Mouse (Mus musculus) adipocyte (in vitro differentiated cells): ENCODE results near the gene Defb26.
A peak's percentile ranks its signal among the peaks of the same experiment; 100 is the strongest.

ENCODE experiments used
- DNase-seq: peaks from one replicate; pipeline ENCODE4 v3.0.0-alpha.2; 2016; ENCODE audit warnings: low spot score

The Defb26 gene

DNA sequence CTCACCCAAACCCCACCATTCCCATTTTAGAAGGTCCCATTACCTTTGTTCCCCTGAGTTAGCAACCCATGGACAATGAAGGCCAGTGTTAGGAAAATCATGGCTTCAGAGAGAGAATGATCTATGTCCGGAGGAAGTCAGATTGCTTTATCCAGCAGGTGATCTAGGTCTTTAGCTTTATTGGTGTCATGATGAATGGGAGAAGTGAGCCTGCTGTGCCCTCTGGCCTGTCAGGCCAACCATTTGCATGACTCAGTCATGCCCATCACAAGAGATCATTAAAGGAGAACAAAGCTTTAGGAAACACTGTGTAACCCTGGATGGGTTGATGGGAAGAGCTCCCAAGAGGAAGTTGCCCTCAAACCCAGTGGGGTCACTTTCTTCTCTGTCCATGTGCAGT lies at the start of gene Defb26:
Defb26 (minus strand) TSS at position 101 of the 400 bp plus-strand sequence.
- no peak for DNase-seq

DNA sequence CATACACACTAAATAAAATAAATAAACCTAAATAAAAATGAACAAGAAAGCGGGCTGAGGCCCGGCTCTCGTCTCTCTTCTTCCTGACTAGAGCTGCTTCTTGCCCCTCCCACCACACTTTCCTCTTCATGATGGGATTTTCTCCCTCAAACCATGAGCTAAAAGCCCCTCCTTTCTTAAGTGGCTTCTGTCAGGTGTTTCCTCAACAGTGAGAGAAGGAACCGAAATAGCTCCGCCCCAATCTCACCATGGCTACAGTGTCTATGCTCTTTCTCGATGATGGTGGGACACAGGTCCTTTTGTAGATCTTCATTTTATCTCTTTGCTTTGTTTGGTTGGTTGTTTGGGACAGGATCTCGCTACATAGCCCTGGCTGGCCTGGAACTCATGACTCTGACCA lies 45.2 kb upstream of the Defb26 start:
- DNase-seq: no peak

DNA sequence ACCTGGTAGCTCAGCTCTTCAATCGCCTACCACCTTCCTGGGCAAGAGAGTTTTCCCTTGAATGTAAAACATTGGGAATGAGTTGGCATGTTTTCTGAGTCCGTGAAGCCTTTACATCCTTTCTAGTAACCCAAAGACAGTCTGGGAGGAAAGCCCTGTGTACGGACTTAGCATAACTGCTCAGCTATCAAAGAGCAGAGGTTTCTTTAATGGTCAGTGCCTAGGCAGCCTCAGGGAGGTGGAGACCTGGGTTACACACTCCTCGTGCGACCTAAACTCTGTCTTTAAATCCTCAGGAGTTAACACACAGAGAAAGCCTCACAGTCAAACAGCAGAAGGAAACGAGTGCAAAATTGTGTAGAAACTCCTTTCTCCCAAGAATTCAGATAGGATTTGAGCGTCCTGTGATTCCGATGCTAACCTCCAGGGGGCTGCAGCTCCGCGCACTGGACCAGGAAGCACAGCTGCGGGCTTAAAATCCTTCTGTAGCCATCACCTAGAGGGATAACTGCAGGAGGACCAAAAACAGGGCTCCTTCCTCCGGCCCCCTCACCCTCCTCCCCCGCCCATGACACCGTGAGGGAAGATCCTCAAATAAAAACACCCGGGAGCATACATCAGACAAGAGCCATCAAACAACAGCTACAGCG lies 42.4 kb upstream of the Defb26 start:
- peak; percentile 54 for DNase-seq

DNA sequence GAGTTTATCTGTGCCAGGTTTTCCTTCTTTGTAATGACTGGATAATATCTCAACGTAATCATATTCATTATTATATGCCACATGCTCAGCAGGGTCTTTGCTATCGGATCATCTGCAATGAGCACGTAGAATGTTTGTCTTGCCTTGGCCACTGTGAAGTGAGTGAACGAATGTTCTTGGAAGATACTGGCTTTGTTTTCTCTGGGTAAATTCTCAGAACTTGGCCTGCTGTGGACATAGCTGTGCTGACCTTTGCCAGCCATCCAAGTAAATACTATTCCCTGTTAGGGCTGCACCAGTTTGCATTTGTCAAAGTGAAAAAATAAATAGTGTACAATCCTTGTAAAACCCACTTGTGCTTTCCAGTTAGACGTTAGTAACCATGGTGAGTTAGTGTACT lies 36.6 kb upstream of the Defb26 start:
- peak; percentile 20 for DNase-seq

DNA sequence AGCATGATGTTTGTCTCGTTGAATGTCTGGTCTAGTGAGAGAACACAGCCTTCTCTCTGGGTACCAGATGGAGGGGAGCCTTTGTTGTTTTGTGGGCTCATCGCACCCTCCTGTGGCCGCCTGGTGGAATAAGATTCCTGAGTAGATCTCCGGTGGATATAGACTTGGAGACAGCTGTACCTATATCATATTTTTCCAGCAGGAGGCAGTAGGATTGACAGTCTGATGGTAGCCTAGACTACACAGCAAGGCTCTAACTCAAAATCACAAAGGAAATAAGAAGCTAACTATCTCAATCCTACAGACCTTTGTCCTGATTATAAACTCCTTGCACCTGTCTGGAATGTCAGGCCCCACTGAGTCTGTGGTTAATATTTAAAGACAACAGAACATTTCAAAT lies 33.2 kb upstream of the Defb26 start:
- DNase-seq: peak; percentile 10

DNA sequence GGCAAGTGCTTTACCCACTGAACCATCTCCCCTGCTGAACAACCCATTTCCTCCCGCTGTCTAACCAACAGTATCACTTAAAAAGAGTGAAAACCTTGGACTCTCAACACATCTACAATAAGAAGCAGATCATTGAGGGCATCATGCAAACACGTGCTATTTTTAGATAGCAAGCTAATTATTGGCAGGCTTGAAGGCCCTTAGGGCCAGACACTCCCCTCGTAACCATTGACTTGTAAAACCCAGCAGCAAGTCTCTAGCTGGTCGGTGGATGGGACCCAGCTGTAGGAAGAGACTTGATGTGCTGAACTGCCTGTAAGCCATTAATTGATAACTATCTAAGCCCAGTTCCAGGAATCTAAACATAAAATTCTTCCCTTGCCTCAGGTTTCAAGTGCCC lies 32.0 kb upstream of the Defb26 start:
- DNase-seq: no peak

GRCm38 (mm10) chr2:152542897-152543296 lies 31.4 kb upstream of the Defb26 start:
- no peak for DNase-seq

DNA sequence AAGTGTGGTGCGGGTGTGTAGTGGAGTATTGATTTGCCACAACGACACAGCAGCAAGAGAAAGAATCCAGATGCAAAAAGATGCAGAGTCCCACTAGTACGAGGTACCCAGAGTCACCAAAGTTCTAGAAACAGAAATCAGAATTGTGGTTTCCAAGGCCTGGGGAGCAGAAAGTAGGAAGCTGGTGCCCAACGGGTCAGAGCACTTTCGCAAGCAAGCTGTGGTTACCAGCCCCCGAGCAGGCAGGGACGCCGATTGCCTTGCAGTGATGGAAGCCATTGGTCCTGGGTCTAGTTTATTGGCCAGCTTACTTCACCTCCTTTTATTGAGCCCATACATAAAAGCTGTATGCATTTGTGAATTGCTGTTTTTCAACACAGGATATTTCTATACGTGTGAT lies 30.5 kb upstream of the Defb26 start:
- no peak for DNase-seq

DNA sequence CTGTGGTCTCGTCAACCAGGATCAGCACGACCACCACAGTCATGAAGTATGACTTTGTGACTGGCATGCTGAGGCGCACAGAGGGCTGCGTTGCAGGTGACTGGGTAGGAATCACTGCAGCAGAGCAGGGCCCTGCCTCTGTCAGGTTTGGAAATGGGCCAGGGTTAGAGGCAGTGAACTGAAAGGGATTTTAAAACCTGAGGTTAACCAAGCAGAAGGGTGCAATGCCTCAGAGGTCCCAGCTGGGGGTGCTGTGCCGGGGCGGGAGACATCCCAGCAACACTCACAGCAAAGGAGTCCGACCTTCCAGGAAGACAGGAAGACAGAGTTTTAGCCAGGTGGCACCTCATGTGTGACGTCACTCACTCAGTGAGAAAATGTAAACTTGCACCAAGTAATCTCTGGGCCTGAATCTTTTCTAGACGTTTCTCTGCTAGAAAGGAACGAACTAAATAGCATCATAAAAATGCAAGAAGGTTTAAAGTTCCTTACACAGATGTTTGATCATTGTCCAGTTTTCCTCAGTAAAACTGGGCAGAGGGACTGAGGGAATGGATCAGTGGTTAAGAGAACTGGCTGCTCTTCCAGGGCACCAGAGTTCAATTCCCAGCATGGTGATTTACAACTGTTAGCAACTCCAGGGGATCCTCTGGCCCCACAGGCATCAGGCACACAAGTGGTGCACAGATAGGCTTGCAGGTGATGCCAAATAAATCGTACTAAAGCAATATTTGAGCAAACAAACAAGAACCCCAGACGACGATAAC lies 28.6 kb upstream of the Defb26 start, which contains the start of gene Defb29:
Defb29 (minus strand) TSS at position 155 of the 767 bp plus-strand sequence.
- DNase-seq: no peak

DNA sequence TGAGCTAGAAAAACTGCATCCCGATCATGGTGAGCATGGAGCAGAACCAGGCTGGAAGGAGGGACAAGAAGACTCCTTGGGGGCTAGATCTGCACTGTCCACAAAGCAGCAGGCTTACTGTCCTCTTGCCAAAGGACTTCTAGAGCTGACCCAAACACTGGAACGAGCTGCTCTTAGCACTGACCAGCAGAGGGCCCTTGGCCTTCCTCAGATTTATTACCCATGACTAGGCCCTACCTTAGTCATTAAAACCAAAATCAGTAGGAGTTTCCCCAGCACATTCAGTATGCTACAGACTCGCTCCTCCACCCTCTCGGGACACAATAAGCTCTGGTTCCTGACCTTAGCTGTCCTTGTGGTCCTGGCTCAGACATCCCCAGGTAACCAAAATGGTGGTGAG lies 6.5 kb upstream of the Defb26 start, which contains the start of gene Defb28:
Defb28 (plus strand) TSS at position 275 of the 400 bp plus-strand sequence.
- no peak for DNase-seq

- DNase-seq: no peak
Measured at GRCm38 (mm10) chr2:152516084-152516483, 4.6 kb upstream of the Defb26 start.

DNA sequence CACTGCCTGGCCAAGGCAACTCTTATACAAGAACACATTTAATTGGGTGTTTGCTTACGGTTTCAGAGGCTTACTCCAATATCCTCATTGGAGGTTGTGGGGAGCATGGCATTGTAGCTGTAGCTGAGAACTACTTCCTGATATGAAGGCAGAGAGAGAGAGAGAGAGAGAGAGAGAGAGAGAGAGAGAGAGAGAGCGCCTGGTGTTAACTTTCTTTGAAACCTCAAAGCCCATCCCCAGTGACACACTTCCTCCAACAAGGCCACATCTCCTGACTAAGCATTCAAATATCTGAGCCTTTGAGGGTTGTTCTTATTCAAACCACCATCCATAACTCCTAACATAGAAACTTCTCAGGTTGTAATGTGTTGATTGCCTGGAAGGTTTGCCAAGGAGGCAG lies 7.5 kb downstream of the Defb26 start:
- no peak for DNase-seq

DNA sequence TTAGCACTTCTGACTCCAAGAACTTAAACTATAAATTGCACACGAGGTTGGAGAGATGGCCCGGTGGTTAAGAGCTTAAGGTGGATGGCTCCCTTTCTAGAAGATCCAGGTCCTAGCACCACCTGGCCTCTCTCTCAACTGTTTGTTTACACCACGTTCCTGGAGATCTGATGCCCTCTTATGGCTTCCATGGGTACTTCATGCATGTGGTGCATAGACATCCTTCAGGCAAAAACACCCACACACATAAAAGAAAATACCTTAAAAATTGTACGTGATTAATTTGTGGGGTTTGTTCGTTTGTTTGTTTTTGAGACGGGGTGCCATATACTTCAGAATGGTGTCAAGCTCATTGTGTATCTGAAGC lies 10.6 kb downstream of the Defb26 start:
- DNase-seq: no peak

DNA sequence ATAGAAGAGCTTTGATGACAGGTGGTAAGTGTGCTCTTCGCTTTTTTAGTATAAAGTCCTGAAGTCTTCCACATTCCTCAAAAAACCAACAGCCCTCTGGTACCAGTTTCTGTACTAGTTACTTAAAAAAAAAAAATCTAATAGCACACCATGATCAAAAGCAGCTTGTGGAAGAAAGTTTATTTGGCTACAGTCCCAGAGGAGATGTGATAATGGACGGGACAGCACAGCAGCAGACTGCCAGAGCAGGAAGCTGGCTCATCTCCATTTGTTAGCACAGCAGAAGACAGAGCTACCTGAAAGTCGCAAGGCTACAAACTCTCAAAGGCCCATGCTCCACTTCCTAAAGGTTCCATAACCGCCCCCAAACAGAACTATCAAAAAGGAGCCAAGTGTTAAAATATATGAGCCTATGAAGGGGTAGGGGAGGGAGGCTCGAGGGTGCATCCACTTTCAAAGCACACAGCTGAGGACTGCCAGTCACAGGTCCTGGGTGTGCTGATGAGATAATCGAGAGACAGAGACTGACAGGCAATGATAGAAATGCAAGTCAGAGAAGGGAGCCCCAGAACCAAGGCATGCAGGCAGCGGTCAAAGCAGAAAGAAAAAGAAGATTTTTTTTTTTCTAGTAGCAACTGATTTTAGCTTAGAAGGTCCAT lies 11.2 kb downstream of the Defb26 start:
- peak; percentile 9 for DNase-seq

DNA sequence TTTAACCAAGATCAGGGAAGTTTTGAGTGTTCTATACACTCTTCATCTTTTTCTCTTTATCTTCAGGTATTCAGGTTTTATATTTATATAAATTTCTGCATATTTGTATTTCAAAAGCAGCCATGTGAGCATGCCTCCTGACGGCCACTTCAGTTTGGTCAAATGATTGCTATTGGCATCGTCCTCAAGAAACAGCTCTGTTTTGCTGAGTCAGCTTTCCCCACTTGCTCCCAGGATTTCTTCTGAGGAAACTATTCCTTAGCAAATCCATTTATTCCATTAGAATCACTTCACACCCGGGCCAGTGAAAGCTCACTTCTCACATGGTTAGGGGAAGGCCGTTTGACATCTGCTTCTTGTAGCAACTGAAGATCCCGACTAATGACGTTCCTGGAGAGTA lies 13.5 kb downstream of the Defb26 start:
- no peak for DNase-seq

DNA sequence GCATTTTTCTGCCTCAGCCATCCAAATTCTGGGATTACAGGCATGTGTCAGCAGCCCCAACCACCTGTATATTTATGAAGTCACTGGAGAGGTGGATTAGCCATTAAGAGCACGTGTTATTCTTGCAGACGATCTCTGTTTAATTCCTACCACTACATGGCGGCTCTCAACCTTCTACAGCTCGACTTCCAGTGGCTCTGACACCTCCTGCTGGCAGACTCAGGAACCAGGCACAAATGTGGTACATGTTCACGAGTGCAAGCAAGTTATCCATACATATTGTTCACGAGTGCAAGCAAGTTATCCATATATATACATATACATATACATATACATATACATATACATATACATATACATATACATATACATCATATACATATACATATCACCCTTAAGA lies 18.3 kb downstream of the Defb26 start:
- no peak for DNase-seq

GRCm38 (mm10) chr2:152490038-152490437 lies 21.5 kb downstream of the Defb26 start, which contains the start of gene Defb22:
Defb22 (minus strand) TSS chr2:152490138.
- peak; percentile 8 for DNase-seq

GRCm38 (mm10) chr2:152487024-152487423 lies 24.5 kb downstream of the Defb26 start:
- no peak for DNase-seq

- no peak for DNase-seq
Measured at GRCm38 (mm10) chr2:152481726-152482125, 29.8 kb downstream of the Defb26 start.

DNA sequence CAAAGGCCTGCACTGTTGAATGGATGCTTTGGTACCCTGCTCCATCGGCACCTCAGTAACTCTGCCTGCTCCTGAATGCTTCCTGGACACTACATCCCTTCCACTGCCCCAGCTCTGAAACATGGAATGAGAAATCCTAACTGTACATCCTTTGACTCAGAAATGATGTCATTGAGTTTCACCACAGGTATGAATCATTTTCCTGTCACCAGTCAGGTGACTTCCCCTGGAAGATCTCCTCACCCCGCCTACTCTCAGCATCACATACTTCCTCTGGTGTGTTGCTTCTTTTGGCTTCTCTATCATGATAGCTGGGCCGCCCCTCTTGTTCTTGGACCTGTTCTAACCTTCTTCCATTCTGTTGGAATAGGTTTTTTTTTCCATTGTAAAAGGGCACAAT lies 30.6 kb downstream of the Defb26 start:
- DNase-seq: no peak

DNA sequence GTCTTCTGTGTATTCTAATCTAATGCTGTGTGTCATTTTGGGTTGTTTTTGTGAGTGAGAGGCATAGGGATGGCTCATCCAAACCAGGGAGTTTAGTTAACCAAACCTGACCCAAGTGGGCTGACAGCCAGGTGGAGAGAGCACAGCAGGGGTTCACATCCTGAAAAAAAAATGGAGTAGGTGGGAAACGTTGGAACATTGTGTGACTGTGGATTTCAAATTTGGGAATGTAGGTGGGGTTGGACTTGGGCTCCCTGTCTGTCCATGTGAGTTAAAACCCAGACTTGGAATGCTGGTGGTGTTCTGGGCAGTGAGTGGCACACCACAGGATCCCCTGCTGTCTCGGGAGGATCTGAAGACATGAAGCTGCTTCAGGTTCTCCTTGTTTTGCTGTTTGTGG lies 34.7 kb downstream of the Defb26 start, which contains the start of gene Defb20:
Defb20 (plus strand) TSS at position 301 of the 400 bp plus-strand sequence.
- DNase-seq: no peak

GRCm38 (mm10) chr2:152472434-152472833 lies 39.1 kb downstream of the Defb26 start:
- DNase-seq: no peak

- DNase-seq: peak; percentile 68
Measured at GRCm38 (mm10) chr2:152470973-152471372, 40.5 kb downstream of the Defb26 start.
